Mouse (Mus musculus) cerebral cortex, adult 2 months (tissue): ENCODE results near the gene Arl8a.

Source experiments
- WGBS: fragments of 180-500 bp; shearing (Covaris S2); methylation state at CpG from one replicate; pipeline ENCODE4 v1.1.7; 2018; 5-methylcytosine and 5-hydroxymethylcytosine counted together

Gene Arl8a

DNA sequence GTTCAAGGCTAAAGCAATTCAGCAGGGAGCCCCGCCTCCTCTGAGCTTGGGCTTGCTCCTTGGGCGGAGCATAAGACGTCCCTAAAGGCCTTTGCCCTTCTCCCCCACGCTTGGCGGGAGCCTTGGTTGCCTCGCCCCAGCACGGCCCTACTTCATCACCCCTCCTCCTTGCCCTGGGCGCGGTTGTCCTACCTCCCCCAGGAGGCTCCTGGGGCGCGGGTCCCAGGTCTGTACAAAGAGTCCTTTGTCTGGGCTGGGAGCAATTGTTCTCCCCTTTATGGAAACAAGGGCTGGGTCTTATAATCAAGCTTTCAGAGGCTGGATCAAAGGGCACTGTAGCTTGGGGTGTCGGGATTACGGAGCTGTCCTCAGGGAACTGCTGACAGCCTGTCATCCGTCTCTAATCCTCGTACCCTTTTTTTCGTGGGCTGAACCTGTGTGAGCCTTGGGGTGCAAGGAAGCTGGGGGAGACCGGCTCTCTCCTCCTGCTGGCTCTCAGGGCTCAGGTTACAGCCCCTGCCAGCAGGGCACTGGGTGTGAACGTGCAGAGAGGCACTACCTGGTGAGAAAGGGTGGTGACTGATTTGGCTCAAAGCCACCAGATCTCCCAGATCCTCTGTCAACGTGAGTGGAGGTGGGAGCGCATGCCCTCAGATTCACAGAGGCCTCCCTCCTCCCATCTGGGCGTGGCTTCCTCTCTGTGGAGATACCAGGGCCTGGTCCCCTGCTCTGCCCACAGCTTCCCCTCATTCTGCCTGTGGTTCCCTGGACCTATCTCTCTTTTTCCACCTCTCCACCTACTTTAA is 52.6 kb downstream of the Arl8a start:
- WGBS = 33% methylated on average over 21 of the region's 21 CpGs

- 84% methylated on average over 4 of the region's 4 CpGs for WGBS
These were observed 53.8 kb downstream of the Arl8a start for GRCm38 (mm10) chr1:135200400-135200799.

- WGBS = 64% methylated on average over 12 of the region's 12 CpGs
These were observed 57.8 kb downstream of the Arl8a start for GRCm38 (mm10) chr1:135204196-135205126.

- 88% methylated on average over 4 of the region's 4 CpGs for WGBS
These were observed 58.6 kb downstream of the Arl8a start for GRCm38 (mm10) chr1:135205257-135205656.
